Mouse (Mus musculus) adipocyte (in vitro differentiated cells): ENCODE results near the gene Gm21760.
"Not testable (repeated sequence)": the region's sequence is repeated elsewhere in the genome, so short reads cannot be mapped to it uniquely, and the experiment has no call there.

Experiments used
- DNase-seq: peaks from one replicate; pipeline ENCODE4 v3.0.0-alpha.2; 2016; ENCODE audit warnings: low spot score

Gm21760 gene

DNA sequence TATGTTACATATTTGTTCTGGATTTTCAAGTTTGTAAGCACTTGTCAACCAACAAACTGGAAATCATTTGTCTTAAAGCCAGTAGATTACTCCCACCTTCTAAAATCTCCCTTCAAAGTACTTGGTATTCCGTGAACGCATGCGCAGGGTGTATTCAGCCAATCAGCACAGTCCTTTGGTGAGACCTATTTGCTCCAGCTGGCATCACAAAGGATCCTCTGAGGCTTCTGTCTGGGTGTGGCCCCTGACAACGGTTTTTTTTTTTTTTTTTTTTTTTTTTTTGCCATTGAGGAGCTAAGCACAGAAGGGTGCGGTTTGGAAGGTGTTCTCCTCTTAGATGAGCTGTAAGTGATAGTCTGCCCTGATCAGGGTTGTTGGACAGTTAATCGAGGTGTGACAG, at the start of gene Gm21760:
Gene Gm21760, plus strand, starts transcription at position 301 of the 400 bp plus-strand sequence.
- not testable (repeated sequence) for DNase-seq
